Mouse (Mus musculus): ENCODE data around the gene Crebrf. TPM values are rescaled to one million over a fixed set of nuclear protein-coding genes. Genes with fewer than 3 reads are reported as not detected.

The Crebrf gene
- polyA plus RNA-seq (2016; fragmentation: Nextera tagmentation; extraction: Ambion mirVana) = 5.4 and 7.0 TPM in 2 replicates

- H3K27ac ChIP-seq (ENCODE audit: poor library complexity, severe bottlenecking) = peak within 1 kb of the TSS; percentile 88
- ATAC-seq (ENCODE audit: insufficient number of reproducible peaks, low FRiP score) = peak; percentile 91
- H3K9ac ChIP-seq = peak within 1 kb of the TSS; percentile 79
- H3K4me3 ChIP-seq = peak within 1 kb of the TSS; percentile 96
- H3K9me3 ChIP-seq (replicated peaks) = no peaks in the 10 kb centered on the region
- H3K4me1 ChIP-seq (replicated peaks) = peaks cover 18% of the 10 kb centered on the region
- WGBS = 0% methylated on average over 41 of the region's 41 CpGs
- H3K36me3 ChIP-seq = no peaks in the 10 kb centered on the region
- no peaks in the 10 kb centered on the region for H3K27me3 ChIP-seq (replicated peaks)
- H3K4me2 ChIP-seq = peak within 1 kb of the TSS; percentile 74
Measured at GRCm38 (mm10) chr17:26715271-26715758, at the start of gene Crebrf. Gene Crebrf (plus strand): TSS chr17:26715650.

- Histone ChIP-seq H3K27ac (ENCODE audit: poor library complexity, severe bottlenecking) (no peak overlapping the region), H3K27me3 (replicated peaks) (no peaks in the 10 kb centered on the region), H3K9ac (no peak overlapping the region), H3K36me3 (no peaks in the 10 kb centered on the region), H3K9me3 (replicated peaks) (no peaks in the 10 kb centered on the region), H3K4me1 (replicated peaks) (0 out of 2 replicates have a peak, but pooled peaks cover 5% of the 10 kb centered on the region), H3K4me3 (no peak overlapping the region), H3K4me2 (no peak overlapping the region)
- WGBS = 33% methylated on average over 4 of the region's 4 CpGs
- ATAC-seq (ENCODE audit: insufficient number of reproducible peaks, low FRiP score) = no peak
Measured at GRCm38 (mm10) chr17:26671268-26671667, 44.2 kb upstream of the Crebrf start.

GRCm38 (mm10) chr17:26675845-26676244 lies 39.6 kb upstream of the Crebrf start:
- WGBS = 22% methylated on average over 7 of the region's 7 CpGs
- no peak for ATAC-seq (ENCODE audit: insufficient number of reproducible peaks, low FRiP score)
- H3K9ac ChIP-seq = peak overlapping the region; percentile 84; the same call in 1 of the 2 replicates
- no peaks in the 10 kb centered on the region for H3K9me3 ChIP-seq (replicated peaks)
- peaks cover 11% of the 10 kb centered on the region for H3K36me3 ChIP-seq
- peak overlapping the region; percentile 86 for H3K4me3 ChIP-seq
- peaks cover 23% of the 10 kb centered on the region for H3K4me1 ChIP-seq (replicated peaks)
- H3K27me3 ChIP-seq (replicated peaks) = no peaks in the 10 kb centered on the region
- H3K27ac ChIP-seq (ENCODE audit: poor library complexity, severe bottlenecking) = peak overlapping the region; percentile 94
- H3K4me2 ChIP-seq = peak overlapping the region; percentile 76

GRCm38 (mm10) chr17:26676252-26676615 lies 39.2 kb upstream of the Crebrf start:
- H3K9ac ChIP-seq = peak overlapping the region; percentile 84
- H3K4me1 ChIP-seq (replicated peaks) = peaks cover 23% of the 10 kb centered on the region
- H3K4me3 ChIP-seq = peak overlapping the region; percentile 86
- WGBS = under 1% methylated on average over 30 of the region's 30 CpGs
- peaks cover 13% of the 10 kb centered on the region for H3K36me3 ChIP-seq
- peak overlapping the region; percentile 94 for H3K27ac ChIP-seq (ENCODE audit: poor library complexity, severe bottlenecking)
- H3K27me3 ChIP-seq (replicated peaks) = no peaks in the 10 kb centered on the region
- H3K4me2 ChIP-seq = peak overlapping the region; percentile 76
- no peaks in the 10 kb centered on the region for H3K9me3 ChIP-seq (replicated peaks)
- peak; percentile 96 for ATAC-seq (ENCODE audit: insufficient number of reproducible peaks, low FRiP score)

- Histone ChIP-seq H3K4me1 (replicated peaks) (peaks cover 23% of the 10 kb centered on the region), H3K36me3 (peaks cover 18% of the 10 kb centered on the region), H3K9ac (peak overlapping the region; percentile 84), H3K27me3 (replicated peaks) (no peaks in the 10 kb centered on the region), H3K27ac (ENCODE audit: poor library complexity, severe bottlenecking) (peak overlapping the region; percentile 94), H3K4me3 (peak overlapping the region; percentile 86), H3K4me2 (peak overlapping the region; percentile 76), H3K9me3 (replicated peaks) (peaks cover 3% of the 10 kb centered on the region; the same call in 1 of the 2 replicates)
- 2% methylated on average over 26 of the region's 26 CpGs for WGBS
- ATAC-seq (ENCODE audit: insufficient number of reproducible peaks, low FRiP score) = peak; percentile 89
Measured at GRCm38 (mm10) chr17:26676616-26677376, 38.7 kb upstream of the Crebrf start.

GRCm38 (mm10) chr17:26677711-26678637 lies 37.5 kb upstream of the Crebrf start:
- peaks cover 23% of the 10 kb centered on the region for H3K4me1 ChIP-seq (replicated peaks)
- peak overlapping the region; percentile 86; the same call in 1 of the 2 replicates for H3K4me3 ChIP-seq
- ATAC-seq (ENCODE audit: insufficient number of reproducible peaks, low FRiP score) = no peak
- no peaks in the 10 kb centered on the region for H3K27me3 ChIP-seq (replicated peaks)
- peaks cover 3% of the 10 kb centered on the region; the same call in 1 of the 2 replicates for H3K9me3 ChIP-seq (replicated peaks)
- H3K4me2 ChIP-seq = peak overlapping the region; percentile 76
- 74% methylated on average over 7 of the region's 7 CpGs for WGBS
- no peak overlapping the region for H3K27ac ChIP-seq (ENCODE audit: poor library complexity, severe bottlenecking)
- peak overlapping the region; percentile 52; the same call in 1 of the 2 replicates for H3K9ac ChIP-seq
- peaks cover 26% of the 10 kb centered on the region for H3K36me3 ChIP-seq

GRCm38 (mm10) chr17:26681276-26681675 lies 34.2 kb upstream of the Crebrf start:
- ATAC-seq (ENCODE audit: insufficient number of reproducible peaks, low FRiP score) = no peak
- H3K4me2 ChIP-seq = no peak overlapping the region
- H3K27me3 ChIP-seq (replicated peaks) = no peaks in the 10 kb centered on the region
- H3K27ac ChIP-seq (ENCODE audit: poor library complexity, severe bottlenecking) = no peak overlapping the region
- no peak overlapping the region for H3K9ac ChIP-seq
- 84% methylated on average over 6 of the region's 6 CpGs for WGBS
- peaks cover 25% of the 10 kb centered on the region for H3K4me1 ChIP-seq (replicated peaks)
- peaks cover 3% of the 10 kb centered on the region; the same call in 1 of the 2 replicates for H3K9me3 ChIP-seq (replicated peaks)
- peaks cover 52% of the 10 kb centered on the region for H3K36me3 ChIP-seq
- no peak overlapping the region for H3K4me3 ChIP-seq

GRCm38 (mm10) chr17:26686334-26687000 lies 29.0 kb upstream of the Crebrf start:
- Histone ChIP-seq H3K4me2 (no peak overlapping the region), H3K9ac (no peak overlapping the region; the same call in none of the 2 replicates), H3K9me3 (replicated peaks) (peaks cover under 1% of the 10 kb centered on the region; the same call in 1 of the 2 replicates), H3K27me3 (replicated peaks) (no peaks in the 10 kb centered on the region), H3K4me1 (replicated peaks) (peaks cover 49% of the 10 kb centered on the region), H3K4me3 (no peak overlapping the region), H3K36me3 (peaks cover 42% of the 10 kb centered on the region), H3K27ac (ENCODE audit: poor library complexity, severe bottlenecking) (no peak overlapping the region)
- ATAC-seq (ENCODE audit: insufficient number of reproducible peaks, low FRiP score) = peak; percentile 39; the same call in 1 of the 2 replicates
- WGBS = 86% methylated on average over 17 of the region's 17 CpGs

- no peak for ATAC-seq (ENCODE audit: insufficient number of reproducible peaks, low FRiP score)
- no peak overlapping the region for H3K4me2 ChIP-seq
- peaks cover 22% of the 10 kb centered on the region for H3K36me3 ChIP-seq
- H3K27ac ChIP-seq (ENCODE audit: poor library complexity, severe bottlenecking) = no peak overlapping the region
- WGBS = 82% methylated on average over 8 of the region's 8 CpGs
- no peaks in the 10 kb centered on the region for H3K27me3 ChIP-seq (replicated peaks)
- H3K4me3 ChIP-seq = no peak overlapping the region
- H3K9me3 ChIP-seq (replicated peaks) = no peaks in the 10 kb centered on the region
- H3K4me1 ChIP-seq (replicated peaks) = peaks cover 63% of the 10 kb centered on the region
- peak overlapping the region; percentile 38; the same call in 1 of the 2 replicates for H3K9ac ChIP-seq
Measured at GRCm38 (mm10) chr17:26688795-26689735, 26.4 kb upstream of the Crebrf start.

Measured in heart, embryonic 12.5 days (tissue).